Mouse (Mus musculus) cortical plate, adult 2 months (tissue): ENCODE data around the gene Macrod2.

ENCODE experiments used
- CTCF ChIP-seq: fragments of 200-500 bp; IDR thresholded peaks from 2 replicates; pipeline ENCODE4 v1.5.1; 2011; ENCODE audit warnings: mild to moderate bottlenecking, control low read depth, low read length; ENCODE audit not compliant: insufficient read depth; ENCODE audit errors: extremely low read depth
- POLR2A ChIP-seq: fragments of 200-500 bp; IDR thresholded peaks from 2 replicates; pipeline ENCODE4 v1.6.1; 2011; ENCODE audit warnings: mild to moderate bottlenecking, low read length, control low read depth; ENCODE audit not compliant: insufficient read depth; ENCODE audit errors: extremely low read depth

- no peak for TF ChIP-seq POLR2A
- TF ChIP-seq CTCF = no peak
Measured at GRCm38 (mm10) chr2:140822378-140822777, 427.3 kb downstream of the Macrod2 start.
